Mouse (Mus musculus) cerebellum, adult (tissue): ENCODE measurements at regions not wholly inside any gene's neighbourhood (a gene's known extent, or its start where the extent isn't known, plus 50 kb on each side); places are given as distances from the start of the nearest gene placed in this dataset.

ENCODE experiments used
- ATAC-seq: cut with Nextera tagmentation; 2 replicates; pipeline ENCODE4 v1.9.2; 2017; ENCODE audit warnings: mild to moderate bottlenecking, moderate library complexity, mixed read lengths; ENCODE audit not compliant: insufficient number of reproducible peaks, low FRiP score, low TSS enrichment

DNA sequence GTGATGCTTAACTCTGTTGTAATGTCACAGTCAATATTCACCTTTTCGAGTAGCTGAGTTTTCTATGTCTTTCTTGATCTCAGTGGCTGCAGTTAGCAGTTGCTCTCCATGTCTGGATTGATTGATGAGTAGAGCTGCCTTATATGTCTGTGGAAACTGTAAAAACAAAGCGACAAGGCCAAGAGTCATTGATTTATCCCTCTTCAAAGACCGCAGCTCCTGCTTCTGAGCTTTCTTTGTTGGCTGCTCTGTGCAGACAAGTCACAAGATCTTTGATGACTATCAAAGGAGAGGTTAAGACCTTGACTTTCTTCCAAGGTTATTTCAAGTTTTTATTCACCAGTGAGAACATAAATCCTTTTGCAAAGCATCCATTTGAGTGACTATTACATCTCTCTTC, 395.2 kb downstream of the Rad51ap2 start:
- no peak for ATAC-seq

DNA sequence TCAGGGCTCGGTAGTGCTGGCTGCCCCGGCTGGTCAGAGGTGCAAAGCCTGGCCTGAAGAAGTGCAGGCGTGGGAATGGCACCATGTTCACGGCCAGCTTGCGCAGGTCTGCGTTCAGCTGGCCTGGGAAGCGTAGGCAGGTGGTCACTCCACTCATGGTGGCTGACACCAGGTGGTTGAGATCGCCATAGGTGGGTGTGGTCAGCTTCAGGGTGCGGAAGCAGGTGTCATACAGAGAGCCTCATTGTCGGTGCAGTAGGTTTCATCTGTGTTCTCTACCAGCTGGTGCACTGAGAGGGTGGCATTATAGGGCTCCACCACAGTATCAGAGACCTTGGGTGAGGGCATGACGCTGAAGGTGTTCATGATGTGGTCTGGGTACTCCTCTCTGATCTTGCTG, 380.1 kb upstream of the Fam49a start:
- ATAC-seq: 0 out of 2 replicates have a peak, but pooled peaks have one; percentile 26

DNA sequence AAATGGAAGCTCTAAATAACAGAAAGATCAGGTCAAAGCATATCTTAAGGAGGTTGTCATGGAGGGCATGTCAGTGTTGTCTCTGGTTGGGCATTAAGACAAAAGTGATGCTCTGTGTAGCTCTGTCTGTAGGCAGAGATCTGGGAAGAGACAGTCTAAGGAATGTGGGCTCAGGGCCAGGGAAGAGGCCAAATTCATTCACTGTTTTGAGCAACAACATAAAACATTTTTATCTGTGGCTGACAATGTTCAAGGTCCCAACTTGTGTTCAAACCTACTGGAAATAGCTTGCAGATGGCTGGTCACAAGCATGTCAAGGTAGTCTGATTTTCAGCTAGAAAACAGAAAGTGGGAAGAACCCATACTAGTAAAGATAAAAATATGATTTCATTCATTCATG, 374.6 kb upstream of the Fam49a start:
- ATAC-seq: no peak

DNA sequence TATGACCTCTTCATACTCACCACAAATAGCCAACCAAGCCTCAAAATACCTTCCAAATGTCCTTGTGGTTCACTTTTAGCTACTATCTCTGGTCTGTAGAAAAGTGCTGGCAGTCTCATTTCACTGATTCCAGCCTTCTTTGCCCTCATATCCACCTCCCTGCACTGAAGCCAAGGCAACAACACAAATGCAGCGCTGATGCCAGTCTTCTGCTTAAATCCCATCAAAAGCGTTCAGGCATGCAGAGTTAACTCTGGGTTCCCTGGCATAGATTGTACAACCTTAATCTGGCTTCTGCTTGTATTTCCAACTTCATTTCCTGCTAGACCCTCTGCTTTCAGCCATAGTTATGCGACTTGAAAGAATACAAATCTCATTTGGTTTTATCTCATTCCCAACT, 362.9 kb upstream of the Fam49a start:
- ATAC-seq: no peak

DNA sequence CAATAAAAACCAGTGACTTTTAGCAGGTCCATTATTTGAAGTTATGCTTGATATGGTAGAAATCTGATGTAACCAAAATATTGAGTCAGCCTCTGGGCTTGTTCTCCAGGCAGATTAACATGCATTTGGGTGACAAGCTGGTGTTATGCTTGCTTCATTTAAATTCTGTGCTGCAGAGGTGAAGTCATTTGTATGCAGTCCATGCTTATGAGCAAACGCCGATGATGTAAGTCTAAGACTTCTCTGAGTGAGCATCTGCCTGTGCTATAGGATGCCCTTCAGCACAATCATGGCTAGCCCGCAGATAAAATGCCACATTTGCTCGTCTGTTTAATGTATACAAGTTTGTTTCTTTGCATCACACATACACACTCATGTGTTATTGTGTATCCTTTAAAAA, 355.4 kb upstream of the Fam49a start:
- no peak for ATAC-seq
